Mouse (Mus musculus) mesoderm, embryonic 11.5 days (tissue): ENCODE results near the gene Ggn.
"Not testable (repeated sequence)": the region's sequence is repeated elsewhere in the genome, so short reads cannot be mapped to it uniquely, and the experiment has no call there.

Source experiments
- DNase-seq: peaks from one replicate; pipeline ENCODE4 v3.0.0-alpha.2; 2012; ENCODE audit warnings: low read depth, low spot score

Ggn gene

DNA sequence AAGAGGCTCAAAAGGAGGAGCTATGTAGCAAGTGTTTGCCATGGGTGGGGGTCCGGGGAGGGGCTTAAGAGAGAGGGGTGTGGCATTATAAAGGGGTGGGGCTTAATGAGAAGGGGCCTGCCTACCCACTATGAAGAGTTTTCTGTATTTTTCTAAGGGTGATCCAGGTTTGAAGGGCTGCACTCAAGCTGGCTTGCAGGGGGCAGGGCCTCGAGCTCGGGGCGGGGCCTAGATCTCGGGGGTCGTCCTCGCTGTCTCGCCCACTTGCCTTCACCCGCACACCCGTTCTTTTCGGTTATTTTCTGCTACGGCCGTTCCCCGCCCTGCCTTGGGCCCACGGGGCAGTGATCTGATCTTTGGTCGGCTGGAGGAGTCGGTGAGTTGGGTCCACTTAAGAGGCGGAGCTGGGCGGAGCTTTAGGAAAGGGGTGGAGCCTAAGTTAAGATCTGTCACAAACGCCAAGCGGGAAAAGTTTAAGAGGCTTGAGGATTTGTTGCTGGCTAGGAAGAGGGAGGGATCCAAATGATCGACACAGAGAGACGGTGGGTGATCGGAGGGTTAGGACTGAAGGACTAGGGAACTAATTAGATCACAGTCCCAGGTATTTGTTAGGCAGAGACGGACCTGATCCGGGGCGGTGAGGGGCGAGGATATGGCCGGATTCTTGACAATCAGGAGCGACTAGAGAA, at the start of gene Ggn, which contains the start of gene Spred3:
Ggn (plus strand) TSS at position 145 of the 689 bp plus-strand sequence.
Spred3 (minus strand) TSS at position 346 of the 689 bp plus-strand sequence.
- peak; percentile 73 for DNase-seq

DNA sequence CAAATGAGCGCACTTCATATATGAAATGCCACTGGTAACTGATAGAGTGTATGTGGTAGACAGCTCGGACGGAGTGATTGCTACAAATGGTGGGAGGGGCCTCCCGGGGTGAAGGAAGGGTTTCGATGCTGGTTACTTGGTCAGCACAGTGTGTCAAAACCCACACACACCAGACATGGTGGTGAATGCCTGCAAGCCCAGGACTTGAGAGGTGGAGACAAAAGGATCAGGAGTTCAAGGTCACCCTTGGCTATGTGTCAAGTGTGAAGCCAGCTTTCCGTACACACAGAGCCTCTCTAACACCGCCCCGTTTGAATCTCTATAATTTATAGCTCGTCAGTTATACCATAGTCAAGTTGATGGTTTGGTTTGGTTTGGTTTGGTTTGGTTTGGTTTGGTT, 47.2 kb upstream of the Ggn start:
- no peak for DNase-seq

DNA sequence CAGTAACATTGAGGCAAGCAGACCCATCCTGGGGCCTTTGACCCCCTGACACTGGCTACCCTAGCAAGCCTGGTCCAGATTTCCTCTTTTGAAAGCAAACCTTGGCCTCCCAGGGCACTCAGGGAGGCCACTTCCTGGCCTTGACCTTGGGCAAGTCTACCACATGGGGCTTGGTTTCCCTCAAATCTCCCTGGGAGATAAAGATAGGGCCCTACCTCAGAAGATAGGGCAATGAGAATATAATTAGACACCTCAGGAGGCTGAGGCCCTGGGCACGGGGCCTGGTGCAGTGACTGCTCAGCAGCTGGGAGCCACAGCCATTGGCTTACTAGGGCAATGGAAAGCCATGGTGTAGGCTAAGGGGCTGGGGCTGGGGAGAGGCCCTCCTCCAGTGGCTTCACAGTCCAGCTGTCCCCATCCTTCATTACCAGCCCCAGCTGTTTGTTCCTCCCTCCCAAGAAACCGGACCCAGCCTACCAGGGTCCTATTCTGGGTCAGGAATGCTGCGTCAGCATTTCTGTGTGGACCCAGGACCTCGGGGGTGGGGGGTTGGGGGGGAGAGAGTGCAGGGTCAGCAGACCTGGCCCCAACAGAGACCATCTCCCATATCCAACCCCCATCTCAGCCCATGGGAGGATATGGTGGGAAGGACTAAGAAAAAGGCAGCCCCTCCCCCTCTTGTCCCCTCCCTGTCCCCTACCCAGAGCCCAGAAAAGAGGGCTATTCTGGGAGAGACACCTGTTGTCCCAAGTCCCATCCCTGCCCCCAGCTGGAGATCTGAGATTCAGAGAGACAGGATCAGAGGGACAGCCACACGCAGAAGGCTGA, 46.3 kb upstream of the Ggn start:
- DNase-seq, result peak; percentile 52

DNA sequence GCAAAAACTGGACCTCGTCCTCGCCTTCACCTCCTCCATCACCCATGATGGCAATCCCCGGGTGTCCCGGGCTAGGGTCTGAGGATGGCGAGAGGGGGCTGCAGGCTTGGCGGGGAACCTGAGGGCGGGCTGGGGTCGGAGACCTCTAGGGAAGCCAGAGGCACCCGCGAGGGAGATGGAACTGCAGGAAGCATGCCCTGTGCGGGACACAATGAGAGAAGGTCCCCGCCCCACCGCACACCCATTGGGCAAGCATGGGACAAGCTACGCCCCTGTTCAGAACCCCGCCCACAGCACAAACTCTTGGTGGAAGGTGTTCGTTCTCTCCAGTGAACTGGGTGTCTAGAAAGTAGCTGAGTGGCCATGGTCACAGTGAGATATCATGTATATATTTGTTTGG, 45.0 kb upstream of the Ggn start, which contains the start of gene Ryr1:
Ryr1 (minus strand) TSS at position 210 of the 400 bp plus-strand sequence.
- DNase-seq, result peak; percentile 78

DNA sequence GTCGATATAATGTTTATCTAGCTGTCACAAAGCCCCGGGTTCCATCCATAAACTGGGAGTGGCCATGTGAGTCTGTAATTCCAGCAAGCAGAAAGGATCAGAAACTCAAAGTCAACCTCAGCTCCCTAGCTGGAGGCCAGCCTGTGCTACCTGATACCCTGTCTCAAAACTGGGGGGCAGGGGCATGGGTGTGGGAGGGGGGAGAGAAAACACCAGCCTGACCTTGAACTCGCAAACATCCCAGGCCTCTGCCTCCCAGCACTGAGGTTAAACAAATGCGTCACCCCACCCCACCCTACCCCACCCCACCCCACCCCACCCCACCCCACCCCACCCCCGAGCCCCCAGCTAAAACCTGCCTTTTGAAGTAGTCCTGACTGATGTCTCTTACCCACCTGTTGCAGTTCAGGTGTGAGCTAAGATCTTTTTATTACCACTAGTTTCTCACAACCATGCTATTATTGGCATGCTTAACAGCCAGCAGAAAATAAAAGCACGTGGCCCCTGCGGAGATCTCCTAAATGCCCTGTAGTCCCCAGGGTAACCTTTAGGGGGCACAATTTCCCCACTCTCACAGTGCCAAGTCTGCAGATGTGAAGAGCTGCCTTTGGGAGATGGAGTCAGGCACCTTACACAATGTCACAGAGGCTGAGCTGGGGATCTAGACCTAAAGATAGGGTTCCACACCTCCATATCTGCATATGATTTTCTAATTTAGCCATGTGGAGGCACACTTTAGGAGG, 43.7 kb upstream of the Ggn start:
- DNase-seq, result peak; percentile 75

DNA sequence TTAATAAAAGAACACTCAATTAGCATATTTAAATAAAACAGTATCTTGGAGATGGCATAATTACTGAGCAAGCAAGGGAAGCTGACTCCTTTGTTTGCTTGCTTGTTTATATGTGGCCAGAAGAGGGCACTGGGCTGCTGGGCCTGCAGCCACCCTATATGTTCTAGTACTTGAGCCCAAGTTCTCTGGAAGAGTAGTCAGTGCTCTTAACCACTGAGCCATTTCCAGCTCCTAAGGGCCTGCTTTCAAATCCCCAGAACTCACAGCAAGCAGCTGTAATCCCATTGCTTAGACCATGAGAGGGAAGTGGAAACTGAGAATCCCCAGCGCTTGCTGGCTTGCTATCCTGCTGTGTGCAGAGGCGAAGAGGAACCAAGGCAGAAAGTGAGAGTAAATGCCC, 41.3 kb upstream of the Ggn start:
- DNase-seq, result no peak

DNA sequence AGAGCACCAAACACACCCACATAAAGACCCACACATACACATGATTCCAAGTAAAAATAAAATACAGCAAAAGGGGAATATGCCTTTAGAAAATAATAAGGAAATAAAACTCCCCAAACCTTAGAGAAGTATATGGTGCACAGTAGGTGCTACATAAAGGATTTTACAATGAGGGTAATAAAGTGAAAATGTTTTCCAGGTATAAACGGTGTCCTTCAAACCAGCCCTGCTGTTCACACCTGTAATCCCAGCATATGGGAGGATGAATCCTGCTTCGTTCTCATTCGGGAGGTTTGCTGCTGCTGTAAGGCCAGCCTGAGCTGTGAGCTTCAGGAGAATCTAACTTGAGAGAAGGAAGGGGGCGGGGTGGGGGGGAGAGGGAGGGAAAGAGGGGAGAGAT, 35.8 kb upstream of the Ggn start:
- no peak for DNase-seq

DNA sequence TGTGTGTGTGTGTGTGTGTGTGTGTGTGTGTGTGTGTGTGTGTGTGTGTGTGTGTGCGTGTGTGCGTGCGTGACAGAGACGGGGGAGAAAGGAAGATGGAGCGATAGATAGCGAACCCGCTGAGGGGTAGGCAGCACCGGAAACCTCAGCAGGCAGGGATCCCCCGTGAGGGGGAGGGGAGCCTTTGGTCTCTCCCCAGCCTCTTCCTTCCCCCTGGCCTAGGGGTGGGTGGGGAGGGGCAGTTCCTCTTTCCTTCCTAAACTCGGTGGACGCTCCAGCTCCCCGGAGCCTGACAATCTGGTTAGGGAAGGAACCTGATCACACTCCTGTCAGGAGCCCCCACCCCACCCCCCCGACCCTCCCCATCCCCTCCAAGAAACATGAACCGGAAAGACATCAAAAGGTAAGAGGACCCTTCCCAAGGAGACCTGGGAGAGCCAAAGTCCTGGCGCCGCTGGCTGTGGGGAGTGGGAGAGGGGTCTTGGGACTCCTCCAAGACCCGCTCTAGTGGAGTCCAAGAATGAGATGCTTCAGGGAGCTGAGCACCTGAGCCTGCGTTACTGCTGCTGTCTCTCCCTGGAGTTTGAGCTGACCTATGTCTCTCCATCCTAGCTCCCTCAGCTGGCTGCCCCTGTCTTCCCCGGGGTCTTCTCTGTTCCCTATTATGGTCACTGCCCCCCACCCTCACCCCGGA, 35.2 kb upstream of the Ggn start, which contains the start of gene Rasgrp4:
Rasgrp4 (plus strand) TSS at position 159 of the 694 bp plus-strand sequence.
- DNase-seq, result peak; percentile 53

DNA sequence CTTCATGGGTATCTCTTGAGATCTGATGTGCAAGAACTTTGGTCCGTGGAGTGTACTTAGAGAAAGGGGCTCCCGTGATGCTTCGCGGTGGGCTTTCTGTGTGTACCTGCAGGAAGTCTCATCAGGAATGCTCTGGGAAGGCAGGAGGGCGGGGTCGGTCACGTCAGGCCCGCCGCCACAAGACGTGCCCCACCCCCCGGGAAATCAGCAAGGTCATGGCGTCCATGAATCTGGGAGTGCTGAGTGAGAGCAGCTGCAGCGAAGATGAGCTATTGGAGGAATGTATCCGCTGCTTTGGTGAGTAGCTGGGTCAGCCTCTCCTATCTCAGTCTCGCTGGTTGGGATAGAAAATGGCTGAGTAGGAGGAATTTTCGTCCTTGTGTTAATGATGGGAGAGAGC, 32.6 kb upstream of the Ggn start:
- no peak for DNase-seq

DNA sequence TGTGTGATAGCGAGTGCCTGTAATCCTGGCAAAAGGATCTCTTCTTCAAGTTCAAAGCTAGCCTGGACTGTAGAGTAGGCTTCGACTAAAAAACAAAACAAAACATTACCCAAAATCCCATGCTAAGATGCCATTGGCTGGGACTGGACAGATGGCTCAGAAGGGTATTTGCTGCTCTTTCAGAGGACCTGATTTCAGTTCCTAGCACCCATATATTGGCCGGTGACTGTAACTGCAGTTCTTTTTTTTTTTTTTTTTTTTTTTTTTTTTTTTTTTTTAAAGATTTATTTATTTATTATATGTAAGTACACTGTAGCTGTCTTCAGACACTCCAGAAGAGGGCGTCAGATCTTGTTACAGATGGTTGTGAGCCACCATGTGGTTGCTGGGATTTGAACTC, 30.8 kb upstream of the Ggn start:
- DNase-seq, result not testable (repeated sequence)

DNA sequence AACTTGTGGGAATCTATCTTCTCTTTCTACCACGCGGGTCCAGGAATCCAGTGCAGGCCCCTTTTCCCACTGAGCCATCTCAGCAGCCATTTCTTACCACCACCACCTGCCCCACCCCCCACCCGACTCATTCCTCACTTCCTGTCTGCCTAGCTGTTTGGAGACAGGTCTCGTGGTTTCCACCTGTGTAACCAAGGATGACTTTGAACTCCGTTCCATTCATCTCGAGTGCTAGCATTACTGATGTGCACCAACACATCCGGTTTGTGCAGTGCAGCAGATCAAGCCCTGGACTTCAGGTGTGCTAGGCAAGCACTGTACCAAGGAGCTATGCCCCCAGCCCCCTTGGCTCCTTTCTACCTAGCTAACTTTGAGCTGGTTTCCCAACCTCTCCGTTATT, 28.6 kb upstream of the Ggn start:
- no peak for DNase-seq

DNA sequence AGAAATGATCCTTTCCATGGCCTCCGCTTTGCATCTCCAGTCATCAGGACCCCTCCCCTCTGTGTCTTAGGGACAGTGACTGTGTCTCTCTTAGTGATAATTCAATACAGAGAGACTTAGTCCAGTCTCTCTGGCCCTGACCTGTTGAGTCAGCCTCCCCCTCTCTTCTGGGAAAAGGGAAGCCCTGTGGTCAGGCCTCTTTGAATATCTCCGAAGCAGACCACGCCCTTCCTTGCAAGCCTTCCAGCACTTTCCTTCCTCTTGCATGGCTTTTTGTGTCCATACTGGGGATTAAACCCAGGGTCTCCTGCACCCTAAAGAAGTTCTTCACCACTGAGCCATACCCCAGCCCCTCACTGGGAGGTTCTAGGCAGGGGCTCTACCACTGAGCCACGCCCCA, 26.0 kb upstream of the Ggn start:
- DNase-seq, result no peak

DNA sequence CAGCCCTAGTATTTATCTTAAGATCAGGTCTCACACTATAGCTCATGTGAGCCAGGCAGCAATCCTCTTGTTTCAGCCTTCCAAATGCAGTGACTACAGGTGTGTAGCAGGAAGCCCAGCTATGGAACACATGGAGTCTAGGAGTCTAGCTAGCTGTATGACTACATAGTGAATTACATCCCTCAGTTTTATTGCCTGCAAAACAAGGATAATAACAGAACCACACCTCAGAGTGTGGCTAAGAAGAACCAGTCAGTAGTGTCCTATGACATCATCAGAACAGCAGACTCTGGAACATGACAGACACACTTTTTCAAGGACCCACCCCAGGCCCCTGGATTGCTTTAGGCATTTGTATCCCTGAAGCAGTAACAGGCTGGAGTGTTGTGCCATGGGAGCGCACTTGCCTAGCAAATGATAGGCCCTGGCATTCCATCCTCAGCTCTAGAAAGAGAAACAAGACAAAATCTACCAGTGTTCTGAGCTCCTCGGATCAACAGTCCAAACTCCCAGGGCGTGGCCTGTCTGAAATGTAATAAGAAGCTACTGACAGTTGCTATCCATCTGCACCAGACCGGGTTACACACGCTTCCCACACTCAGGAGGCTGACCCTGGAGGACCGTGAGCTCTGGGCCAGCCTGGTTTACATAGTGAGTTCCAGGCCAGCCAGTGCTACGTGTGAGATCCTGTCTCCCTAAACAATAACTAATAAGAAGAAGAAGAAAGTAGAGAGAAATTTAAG, 23.2 kb upstream of the Ggn start:
- DNase-seq, result no peak

DNA sequence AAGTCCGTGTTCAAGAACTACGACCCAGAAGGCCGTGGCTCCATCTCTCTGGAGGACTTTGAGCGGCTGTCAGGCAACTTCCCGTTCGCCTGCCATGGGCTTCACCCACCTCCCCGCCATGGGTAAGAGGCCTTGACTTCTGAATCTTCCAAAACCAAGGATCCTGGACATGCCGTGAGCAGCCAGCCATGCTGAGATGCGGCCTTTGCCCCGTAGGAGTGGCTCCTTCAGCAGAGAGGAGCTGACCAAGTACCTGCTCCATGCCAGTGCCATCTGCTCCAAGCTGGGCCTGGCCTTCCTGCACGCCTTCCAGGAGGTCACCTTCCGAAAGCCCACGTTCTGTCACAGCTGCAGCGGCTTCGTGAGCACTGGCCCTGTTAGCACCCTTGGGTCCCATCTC, 21.2 kb upstream of the Ggn start:
- no peak for DNase-seq

DNA sequence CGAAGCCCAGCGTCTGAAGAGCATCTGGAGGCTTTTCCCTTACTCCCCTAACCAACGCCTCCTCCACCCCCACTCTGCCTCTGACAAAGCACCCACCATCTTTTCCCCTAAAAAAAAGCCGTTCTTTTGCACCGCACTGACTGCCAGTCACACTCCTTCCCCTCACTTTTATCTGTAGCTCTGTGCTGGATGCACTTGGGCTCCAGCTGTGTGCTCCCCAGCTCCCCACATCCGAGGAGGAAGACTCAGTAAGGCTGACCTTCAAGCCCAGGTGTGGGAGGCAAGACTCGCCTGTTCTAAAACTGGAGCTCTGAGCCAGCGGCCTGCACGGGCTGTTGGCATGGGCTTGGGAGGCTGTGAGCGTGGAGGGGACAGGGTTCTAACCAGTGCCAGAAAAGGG, 18.5 kb upstream of the Ggn start:
- DNase-seq, result no peak

DNA sequence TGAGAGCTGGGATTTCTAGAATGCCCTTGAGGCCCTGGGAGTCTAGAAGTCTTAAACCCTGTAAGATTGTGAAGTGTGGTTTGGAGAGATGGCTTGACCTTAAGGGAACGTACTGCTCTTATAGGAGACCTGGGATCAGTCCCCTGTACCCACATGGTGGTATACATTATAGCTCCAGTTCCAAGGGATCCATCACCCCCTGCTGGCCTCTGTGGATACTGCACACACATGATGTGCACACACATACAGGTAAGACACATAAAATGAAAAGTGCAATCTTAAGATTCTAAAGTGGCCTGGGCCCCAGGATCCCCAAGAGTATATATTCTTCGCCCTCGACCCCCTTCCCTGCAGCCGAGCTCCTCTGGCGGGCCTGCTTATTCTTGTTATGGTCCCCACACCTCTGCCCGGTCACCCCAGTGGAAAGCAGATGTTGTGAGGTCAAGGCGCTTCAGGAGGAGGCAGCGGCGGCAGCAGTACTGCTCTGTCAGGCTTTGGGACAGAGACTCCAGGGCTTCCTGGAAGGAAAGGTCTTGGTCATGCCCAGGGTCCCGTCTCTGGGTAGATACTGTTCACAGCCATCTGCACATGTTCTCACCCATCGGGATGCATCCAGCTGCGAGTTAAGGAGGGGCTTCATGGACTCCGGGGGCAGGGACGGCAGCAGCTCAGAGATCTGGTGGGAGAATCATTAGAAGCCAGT, 15.8 kb upstream of the Ggn start:
- DNase-seq, result no peak

DNA sequence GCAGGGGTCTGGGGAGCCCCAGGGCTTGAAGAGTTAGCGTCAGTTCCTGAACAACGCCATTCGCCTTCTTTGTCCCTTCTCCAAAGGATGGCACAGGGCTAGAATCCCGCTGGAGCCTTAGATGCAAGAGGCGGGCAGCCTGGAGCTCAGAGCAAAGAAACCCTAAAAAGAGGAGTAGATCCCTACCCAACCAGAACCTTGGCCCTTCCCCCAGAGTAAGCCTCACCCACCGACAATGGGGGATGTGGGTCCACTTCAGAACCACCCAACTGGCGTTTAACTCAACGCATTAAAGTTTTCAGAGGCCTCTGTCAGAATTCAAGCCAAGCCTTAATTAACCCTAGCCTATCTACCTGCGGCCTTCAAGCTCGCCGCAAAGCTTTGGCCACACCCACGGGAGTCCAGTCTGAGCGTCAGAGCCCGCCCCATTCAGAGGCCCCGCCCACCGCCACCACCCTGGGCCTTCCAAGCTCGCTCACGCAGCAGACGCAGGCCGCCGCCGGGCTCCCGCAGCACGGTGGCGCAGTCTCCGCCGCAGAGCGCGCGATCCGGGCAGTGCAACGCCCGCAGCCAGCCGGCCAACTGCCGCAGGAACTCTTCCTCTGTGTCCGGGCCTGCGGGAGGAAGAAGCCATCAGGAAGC, 14.7 kb upstream of the Ggn start:
- peak; percentile 86 for DNase-seq

DNA sequence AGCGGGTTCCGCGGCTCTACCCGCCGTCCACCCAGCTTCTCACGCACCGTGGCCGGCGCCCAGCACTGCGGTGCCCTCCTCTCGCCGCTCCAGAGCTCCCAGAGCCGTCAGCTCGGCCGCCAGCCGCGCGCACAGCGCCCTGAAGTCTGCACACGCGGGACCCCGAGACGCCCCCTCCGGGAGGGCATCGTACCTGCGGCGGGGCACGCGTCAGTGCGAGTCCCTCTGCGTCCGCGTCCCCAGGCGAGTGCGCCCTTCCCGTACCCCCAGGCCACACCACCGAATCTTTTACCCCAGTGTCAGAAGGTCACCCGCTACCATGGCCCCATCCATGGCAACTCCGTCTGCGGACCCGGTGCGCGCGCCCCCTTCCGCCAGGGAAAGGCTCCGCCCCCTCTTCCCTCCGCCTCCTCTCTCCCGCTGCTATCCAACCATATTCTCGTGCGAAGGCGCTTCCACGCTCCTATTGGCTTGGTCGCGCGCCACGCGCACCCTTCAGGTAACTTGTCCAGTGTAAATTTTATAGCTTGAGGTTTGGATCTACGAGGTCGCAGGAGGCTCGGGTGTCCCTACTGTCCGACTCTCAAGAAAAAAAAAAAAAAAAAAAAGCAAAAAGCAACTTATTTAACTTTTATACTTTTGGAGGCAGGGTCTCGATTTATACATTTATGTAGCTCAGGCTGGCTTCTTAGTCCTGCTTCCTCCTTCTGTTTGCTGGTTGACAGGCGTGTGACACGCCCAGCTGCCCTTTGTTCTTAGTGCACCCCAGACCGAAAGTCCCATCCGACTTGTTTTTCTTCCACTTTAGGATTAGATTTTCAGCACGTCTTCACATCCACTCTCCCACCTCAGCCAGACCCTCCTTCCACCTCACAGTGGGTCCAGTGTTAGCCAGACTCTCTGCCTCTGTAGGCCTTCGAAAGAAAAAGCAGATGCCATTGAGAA, 13.9 kb upstream of the Ggn start, which contains the start of gene Fam98c:
Fam98c (minus strand) TSS at position 397 of the 945 bp plus-strand sequence.
- DNase-seq, result peak; percentile 86
